Mouse (Mus musculus): ENCODE results near the gene Gm960. TPM values are rescaled to one million over a fixed set of nuclear protein-coding genes. Genes with fewer than 3 reads are reported as not detected.
A peak's percentile ranks its signal among the peaks of the same experiment; 100 is the strongest.

Gene Gm960
- polyA plus RNA-seq, 1 experiment from 2014 or later: 2.3 TPM

GRCm38 (mm10) chr19:4733052-4733451 is 34.6 kb upstream of the Gm960 start:
- ATAC-seq (ENCODE audit: insufficient read depth, low FRiP score, low read depth): no peak
- H3K9ac ChIP-seq: no peak overlapping the region
- no peaks in the 10 kb centered on the region for H3K9me3 ChIP-seq
- H3K36me3 ChIP-seq: 0 out of 2 replicates have a peak, but pooled peaks cover under 1% of the 10 kb centered on the region
- H3K4me3 ChIP-seq (replicated peaks): no peak overlapping the region
- H3K27me3 ChIP-seq (replicated peaks): no peaks in the 10 kb centered on the region
- no peak overlapping the region for H3K4me2 ChIP-seq
- H3K4me1 ChIP-seq: no peaks in the 10 kb centered on the region
- 84% methylated on average over 3 of the region's 3 CpGs for WGBS
- H3K27ac ChIP-seq: no peak overlapping the region

DNA sequence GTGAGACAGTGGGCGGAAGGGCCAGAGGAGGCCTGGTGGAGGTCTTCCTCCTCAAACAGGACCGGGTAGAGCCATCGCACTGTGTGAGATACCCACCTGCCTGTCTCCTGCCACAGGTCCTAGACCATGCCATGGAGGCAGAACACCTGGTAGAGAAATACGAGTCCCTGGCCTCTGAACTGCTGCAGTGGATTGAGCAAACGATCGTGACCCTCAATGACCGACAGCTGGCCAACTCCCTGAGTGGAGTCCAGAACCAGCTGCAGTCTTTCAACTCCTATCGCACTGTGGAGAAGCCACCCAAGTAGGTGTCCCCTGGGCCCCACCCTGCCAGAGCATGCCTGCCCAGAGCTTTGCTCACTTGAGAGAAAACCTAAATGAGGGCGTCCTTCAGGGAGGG is 30.7 kb upstream of the Gm960 start:
- no peaks in the 10 kb centered on the region for H3K36me3 ChIP-seq
- no peak overlapping the region for H3K27ac ChIP-seq
- no peak overlapping the region for H3K9ac ChIP-seq
- H3K27me3 ChIP-seq (replicated peaks): no peaks in the 10 kb centered on the region
- H3K4me1 ChIP-seq: no peaks in the 10 kb centered on the region
- no peaks in the 10 kb centered on the region for H3K9me3 ChIP-seq
- 68% methylated on average over 9 of the region's 9 CpGs for whole genome bisulfite sequencing
- ATAC-seq (ENCODE audit: insufficient read depth, low FRiP score, low read depth): no peak
- H3K4me2 ChIP-seq: no peak overlapping the region
- H3K4me3 ChIP-seq (replicated peaks): no peak overlapping the region

DNA sequence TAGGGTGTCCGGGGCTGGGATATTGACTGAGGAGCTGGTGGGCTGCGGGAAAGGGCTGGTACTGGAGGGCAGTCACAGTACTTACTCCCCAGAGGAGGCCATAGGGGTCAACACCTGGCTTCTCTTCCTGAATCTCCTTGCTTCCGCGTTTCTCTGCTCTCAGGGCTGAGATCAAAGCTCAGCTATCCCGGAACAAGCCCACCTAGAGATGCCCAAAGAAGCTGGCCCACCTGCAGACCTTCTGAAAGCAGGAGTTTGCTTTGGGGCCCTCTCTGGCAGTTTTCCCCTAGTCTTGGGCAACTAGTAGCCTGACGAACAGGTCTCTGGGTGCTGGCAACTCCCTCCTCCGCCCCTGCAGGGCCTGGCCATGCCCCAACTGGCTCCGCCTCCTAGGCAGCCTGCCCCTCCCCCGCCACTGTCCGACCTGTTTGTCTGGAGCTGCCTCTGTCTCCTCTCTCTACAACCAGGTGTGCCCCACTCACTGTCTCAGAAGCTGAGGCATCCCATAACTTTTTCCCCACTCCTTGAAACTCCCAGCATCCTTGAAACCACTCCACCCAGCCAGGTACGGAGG is 22.3 kb upstream of the Gm960 start:
- Histone ChIP-seq H3K9me3 (no peaks in the 10 kb centered on the region), H3K4me2 (peak overlapping the region; percentile 46), H3K27ac (peak overlapping the region; percentile 75), H3K9ac (no peak overlapping the region), H3K36me3 (no peaks in the 10 kb centered on the region), H3K27me3 (replicated peaks) (no peaks in the 10 kb centered on the region), H3K4me3 (replicated peaks) (peak overlapping the region; percentile 35), H3K4me1 (no peaks in the 10 kb centered on the region)
- peak; percentile 63; the same call in 1 of the 2 replicates for ATAC-seq (ENCODE audit: insufficient read depth, low FRiP score, low read depth)
- WGBS: 28% methylated on average over 11 of the region's 11 CpGs

DNA sequence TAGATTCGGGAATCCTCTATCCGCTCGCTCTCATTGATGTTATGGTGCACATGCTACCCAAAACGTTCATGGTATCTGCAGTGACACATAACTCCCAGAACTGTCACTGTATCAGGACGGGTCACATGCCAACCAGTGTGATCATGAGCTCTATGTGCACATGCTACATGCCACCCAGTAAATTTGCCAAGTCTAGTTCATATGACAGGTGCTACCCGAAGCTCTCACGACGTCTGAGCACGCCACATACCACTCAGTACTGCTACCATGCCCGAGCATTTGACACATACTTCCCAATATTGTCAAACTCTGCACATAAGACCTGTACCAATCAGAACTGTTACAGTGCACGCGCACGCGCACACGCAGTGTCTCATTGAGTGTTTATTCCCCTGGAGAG is 21.6 kb upstream of the Gm960 start:
- Histone ChIP-seq H3K9me3 (no peaks in the 10 kb centered on the region), H3K9ac (no peak overlapping the region), H3K4me1 (no peaks in the 10 kb centered on the region), H3K36me3 (no peaks in the 10 kb centered on the region), H3K27ac (peak overlapping the region; percentile 75), H3K4me2 (peak overlapping the region; percentile 46), H3K27me3 (replicated peaks) (no peaks in the 10 kb centered on the region), H3K4me3 (replicated peaks) (peak overlapping the region; percentile 35)
- 69% methylated on average over 15 of the region's 15 CpGs for WGBS
- ATAC-seq (ENCODE audit: insufficient read depth, low FRiP score, low read depth): no peak

- 26% methylated on average over 5 of the region's 5 CpGs for WGBS
Observed at GRCm38 (mm10) chr19:4719351-4719764, 20.9 kb upstream of the Gm960 start.

GRCm38 (mm10) chr19:4718716-4719115 is 20.2 kb upstream of the Gm960 start:
- Histone ChIP-seq H3K4me2 (peak overlapping the region; percentile 5), H3K27me3 (replicated peaks) (peaks cover 9% of the 10 kb centered on the region), H3K9ac (no peak overlapping the region), H3K27ac (peak overlapping the region; percentile 70; the same call in 1 of the 2 replicates), H3K36me3 (no peaks in the 10 kb centered on the region), H3K4me3 (replicated peaks) (no peak overlapping the region), H3K9me3 (no peaks in the 10 kb centered on the region), H3K4me1 (no peaks in the 10 kb centered on the region)
- ATAC-seq (ENCODE audit: insufficient read depth, low FRiP score, low read depth): no peak
- WGBS: 28% methylated on average over 12 of the region's 12 CpGs

More at GRCm38 (mm10) chr19:4719351-4719764, 20.9 kb upstream of the Gm960 start:
- H3K4me3 ChIP-seq (replicated peaks): no peak overlapping the region
- peaks cover 4% of the 10 kb centered on the region; the same call in 1 of the 2 replicates for H3K27me3 ChIP-seq (replicated peaks)
- no peaks in the 10 kb centered on the region for H3K9me3 ChIP-seq
- ATAC-seq (ENCODE audit: insufficient read depth, low FRiP score, low read depth): peak; percentile 92
- peak overlapping the region; percentile 46 for H3K4me2 ChIP-seq
- H3K36me3 ChIP-seq: no peaks in the 10 kb centered on the region
- no peaks in the 10 kb centered on the region for H3K4me1 ChIP-seq
- H3K27ac ChIP-seq: peak overlapping the region; percentile 75
- H3K9ac ChIP-seq: no peak overlapping the region

DNA sequence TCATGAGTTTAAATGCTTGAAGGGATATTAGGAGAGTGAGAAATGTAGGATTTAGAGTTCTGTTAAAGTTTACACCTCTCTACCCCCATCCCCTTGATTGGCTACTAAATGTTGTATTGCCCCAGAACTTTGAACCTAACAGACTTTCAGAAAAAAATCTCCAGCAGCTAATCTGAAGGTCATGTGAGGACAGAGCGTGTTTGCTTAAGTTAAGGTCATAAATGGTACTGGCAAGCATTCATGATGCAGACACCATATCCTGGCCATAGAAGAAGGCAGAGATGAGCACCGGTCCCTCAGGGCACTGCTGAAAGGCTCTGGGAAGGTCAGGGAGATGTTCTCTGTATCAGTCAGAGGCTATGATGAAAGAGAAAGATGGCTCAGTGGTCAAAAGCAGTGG is 18.8 kb upstream of the Gm960 start:
- 93% methylated on average over 2 of the region's 2 CpGs for WGBS

GRCm38 (mm10) chr19:4716756-4717155 is 18.3 kb upstream of the Gm960 start:
- Histone ChIP-seq H3K27me3 (replicated peaks) (peaks cover 26% of the 10 kb centered on the region), H3K4me3 (replicated peaks) (no peak overlapping the region), H3K9me3 (no peaks in the 10 kb centered on the region), H3K27ac (no peak overlapping the region), H3K4me2 (no peak overlapping the region), H3K9ac (no peak overlapping the region), H3K36me3 (no peaks in the 10 kb centered on the region), H3K4me1 (peaks cover 8% of the 10 kb centered on the region; the same call in 1 of the 2 replicates)
- no peak for ATAC-seq (ENCODE audit: insufficient read depth, low FRiP score, low read depth)
- WGBS: 95% methylated on average over 14 of the region's 14 CpGs

More for the DNA sequence above, 18.8 kb upstream of the Gm960 start:
- Histone ChIP-seq H3K36me3 (no peaks in the 10 kb centered on the region), H3K9ac (no peak overlapping the region), H3K4me2 (no peak overlapping the region), H3K27ac (no peak overlapping the region), H3K27me3 (replicated peaks) (peaks cover 22% of the 10 kb centered on the region), H3K4me1 (peaks cover 5% of the 10 kb centered on the region; the same call in 1 of the 2 replicates), H3K4me3 (replicated peaks) (no peak overlapping the region), H3K9me3 (no peaks in the 10 kb centered on the region)
- no peak for ATAC-seq (ENCODE audit: insufficient read depth, low FRiP score, low read depth)

DNA sequence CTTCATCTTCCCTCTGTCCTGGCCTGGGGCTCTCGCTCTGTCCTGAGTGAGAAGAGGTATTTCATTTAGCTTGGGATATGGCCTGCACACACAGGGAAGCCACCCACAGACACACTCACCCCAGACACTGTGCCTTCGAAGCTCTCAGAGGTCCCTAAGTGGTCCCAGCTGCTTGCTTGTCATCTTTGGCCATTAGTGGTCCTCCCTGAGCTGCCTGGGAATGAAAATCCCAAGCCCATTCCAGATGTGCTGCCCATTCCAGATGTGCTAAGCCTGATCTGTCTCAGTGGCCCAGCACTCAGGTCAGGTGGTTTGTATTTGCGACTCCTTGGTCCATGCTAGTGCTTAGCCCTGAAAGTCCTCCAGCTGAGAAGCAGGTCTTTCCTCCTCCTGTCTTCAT is 15.4 kb upstream of the Gm960 start:
- Histone ChIP-seq H3K36me3 (no peaks in the 10 kb centered on the region), H3K9me3 (no peaks in the 10 kb centered on the region), H3K4me1 (peaks cover 15% of the 10 kb centered on the region; the same call in 1 of the 2 replicates), H3K27me3 (replicated peaks) (peaks cover 42% of the 10 kb centered on the region), H3K4me2 (no peak overlapping the region), H3K27ac (no peak overlapping the region), H3K9ac (no peak overlapping the region), H3K4me3 (replicated peaks) (no peak overlapping the region)
- WGBS: 70% methylated on average over 3 of the region's 3 CpGs
- no peak for ATAC-seq (ENCODE audit: insufficient read depth, low FRiP score, low read depth)

DNA sequence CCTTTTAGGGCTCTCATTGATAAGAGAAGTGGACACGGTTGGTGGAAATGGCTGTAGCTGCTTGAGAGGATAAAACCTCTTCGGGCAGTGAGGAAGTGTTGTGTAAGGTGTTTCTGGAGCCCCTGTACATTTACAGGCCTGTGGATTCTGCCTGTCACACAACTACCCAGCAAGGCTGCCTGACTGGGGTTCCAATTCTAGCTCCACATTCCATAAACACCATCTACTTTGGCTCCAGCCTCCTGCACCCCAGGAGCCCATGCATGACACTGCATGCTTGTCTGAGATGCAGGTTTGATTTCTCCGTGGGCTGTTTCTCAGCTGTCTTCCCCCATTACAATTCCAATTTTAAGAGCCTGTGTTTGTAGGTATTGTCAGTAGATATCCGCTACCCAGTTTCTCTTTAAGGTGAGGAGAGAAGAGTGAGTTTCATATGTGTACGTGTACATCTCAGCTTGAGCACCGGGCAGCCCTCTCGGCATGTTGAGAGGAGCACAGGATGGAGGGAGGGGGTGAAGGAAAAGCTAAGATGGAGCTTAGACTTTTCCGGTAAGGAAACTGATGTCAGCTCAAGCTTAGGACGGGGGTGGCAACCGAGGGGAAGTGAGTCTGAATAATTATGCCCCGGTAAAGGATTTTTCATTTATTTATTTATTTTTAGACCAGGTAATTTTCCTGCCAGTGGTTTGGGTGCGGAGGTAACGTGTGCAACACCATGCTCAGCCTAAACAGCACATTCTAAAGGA is 14.5 kb upstream of the Gm960 start:
- Histone ChIP-seq H3K9me3 (no peaks in the 10 kb centered on the region), H3K4me3 (replicated peaks) (peak overlapping the region; percentile 52), H3K27me3 (replicated peaks) (peaks cover 42% of the 10 kb centered on the region), H3K4me1 (peaks cover 15% of the 10 kb centered on the region; the same call in 1 of the 2 replicates), H3K9ac (no peak overlapping the region), H3K4me2 (peak overlapping the region; percentile 99), H3K36me3 (no peaks in the 10 kb centered on the region), H3K27ac (no peak overlapping the region)
- 39% methylated on average over 13 of the region's 13 CpGs for WGBS
- ATAC-seq (ENCODE audit: insufficient read depth, low FRiP score, low read depth): no peak

DNA sequence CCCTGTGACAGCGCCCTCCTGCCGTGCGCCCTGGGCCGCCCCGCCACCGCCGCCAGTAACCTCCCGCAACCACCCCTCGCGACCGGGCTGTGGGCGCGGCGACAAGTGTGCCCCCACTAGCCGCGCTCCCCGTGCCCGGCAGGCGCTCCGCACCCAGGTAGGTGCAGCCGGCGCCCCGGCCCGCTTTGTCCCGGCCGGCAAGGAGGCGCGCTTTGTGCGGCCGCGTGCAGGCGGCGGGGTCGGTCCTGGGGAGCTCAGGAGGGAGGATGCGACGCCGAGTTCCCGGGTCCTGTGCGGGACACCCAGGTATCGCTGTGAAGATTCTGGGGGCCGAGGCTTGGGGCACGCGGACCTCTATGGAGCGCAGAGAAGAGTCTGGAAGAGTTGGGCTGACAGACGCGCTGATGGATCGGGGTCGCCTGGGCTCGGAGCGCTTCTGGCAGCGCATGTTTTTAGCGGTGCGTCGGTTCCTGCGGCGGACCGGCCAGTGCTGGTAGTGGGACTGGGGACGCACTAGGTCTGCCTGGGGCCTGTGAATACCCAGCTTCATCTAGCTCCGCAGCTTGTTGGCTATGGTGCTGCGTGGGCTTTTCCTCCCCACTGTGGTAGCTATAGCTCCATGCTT is 13.8 kb upstream of the Gm960 start:
- no peaks in the 10 kb centered on the region for H3K36me3 ChIP-seq
- ATAC-seq (ENCODE audit: insufficient read depth, low FRiP score, low read depth): 0 out of 2 replicates have a peak, but pooled peaks have one; percentile 27

More for the DNA sequence above, 13.8 kb upstream of the Gm960 start:
- Histone ChIP-seq H3K9me3 (no peaks in the 10 kb centered on the region), H3K27ac (no peak overlapping the region), H3K4me2 (peak overlapping the region; percentile 99), H3K9ac (peak overlapping the region; percentile 29), H3K4me3 (replicated peaks) (peak overlapping the region; percentile 52), H3K4me1 (peaks cover 15% of the 10 kb centered on the region; the same call in 1 of the 2 replicates), H3K27me3 (replicated peaks) (peaks cover 42% of the 10 kb centered on the region)
- WGBS: under 1% methylated on average over 58 of the region's 60 CpGs
